Mouse (Mus musculus): ENCODE measurements around the gene Sgip1.

GRCm38 (mm10) chr4:102851161-102851560 lies 110.1 kb downstream of the Sgip1 start:
- no peak for TF ChIP-seq CTCF (conservative IDR thresholded peaks at IDR 0.05; ENCODE audit: low read length)
- TF ChIP-seq NANOG (IDR thresholded peaks at IDR 0.05; ENCODE audit: borderline replicate concordance, low read length): no peak
- TF ChIP-seq POU5F1 (IDR thresholded peaks at IDR 0.05; ENCODE audit: borderline replicate concordance, low read length): no peak
